Mouse (Mus musculus) bone marrow, adult 2 months (tissue): Measurements from ENCODE around the gene Slco2b1.

Experiments used
- CTCF ChIP-seq: fragments of 200-500 bp; IDR thresholded peaks from 2 replicates; pipeline ENCODE4 v1.5.1; 2011; ENCODE audit warnings: low read length, control low read depth; ENCODE audit not compliant: control insufficient read depth, insufficient read depth
- POLR2A ChIP-seq: fragments of 200-500 bp; IDR thresholded peaks from 2 replicates; pipeline ENCODE4 v1.6.1; 2011; ENCODE audit warnings: low read depth, mild to moderate bottlenecking, control low read depth, low read length, borderline replicate concordance; ENCODE audit not compliant: control insufficient read depth

DNA sequence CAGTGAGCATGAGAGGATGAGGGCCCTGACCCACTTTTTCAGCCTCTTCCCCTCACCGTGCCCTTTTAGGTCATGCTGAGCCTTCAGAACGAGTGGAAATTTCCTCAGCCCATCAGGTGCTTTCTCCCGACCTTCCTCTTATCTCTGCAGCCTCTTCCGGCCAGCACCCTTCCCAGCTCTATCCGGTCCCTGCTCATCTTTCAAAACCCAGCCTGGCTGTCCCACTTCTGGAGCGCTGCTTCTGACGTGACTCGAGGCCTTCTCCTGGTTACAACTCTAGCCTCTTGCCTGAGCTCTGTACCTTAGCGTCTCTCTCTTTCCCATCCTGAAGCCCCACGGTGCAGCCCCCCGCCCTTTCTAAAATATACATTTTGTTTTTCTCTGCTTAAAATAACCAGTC lies 56.9 kb downstream of the Slco2b1 start:
- TF ChIP-seq CTCF (no peak), POLR2A (no peak)
